Mouse (Mus musculus) liver, embryonic 14.5 days (tissue): ENCODE data around the gene Socs3. TPM values are rescaled to one million over a fixed set of nuclear protein-coding genes. Genes with fewer than 3 reads are reported as not detected.

Experiments
- ATAC-seq: fragments of 200-750 bp; cut with Nextera tagmentation; 2 replicates; pipeline ENCODE4 v1.8.0; 2017; ENCODE audit warnings: moderate number of reproducible peaks, mild to moderate bottlenecking, moderate library complexity; ENCODE audit not compliant: insufficient read depth
- DNase-seq, 3 experiments: peaks; one replicate each; pipeline ENCODE4 v3.0.0-alpha.2; 2012 to 2013; ENCODE audit warnings: low read depth in 3 of 3, low spot score in 3 of 3
- H3K27ac ChIP-seq: fragments of 300-500 bp; sonication (generic); 2 replicates; pipeline ENCODE4 v1.5.1; 2014; ENCODE audit warnings: moderate library complexity, mild to moderate bottlenecking, control low read depth, inconsistent platforms
- H3K27me3 ChIP-seq: fragments of 300-500 bp; sonication (generic); 2 replicates; pipeline ENCODE4 v1.6.1; 2014; ENCODE audit warnings: mild to moderate bottlenecking, low read length, moderate library complexity; ENCODE audit not compliant: control insufficient read depth, insufficient read depth
- H3K36me3 ChIP-seq: fragments of 300-500 bp; sonication (generic); replicated peaks from 2 replicates; pipeline ENCODE4 v1.6.1; 2014; ENCODE audit warnings: low read depth; ENCODE audit not compliant: control insufficient read depth, insufficient read depth
- H3K4me1 ChIP-seq, 2 experiments: fragments of 200-500 bp in 1 of 2; fragments of 300-500 bp in 1 of 2; sonication (generic) in 1 of 2; replicated peaks; 2 replicates each; pipeline ENCODE4 v1.6.1; 2012 to 2014; ENCODE audit warnings: antibody characterized with exemption in 1 of 2, inconsistent platforms in 1 of 2, low read length in 1 of 2; ENCODE audit not compliant: control insufficient read depth in 2 of 2, insufficient read depth in 2 of 2
- H3K4me2 ChIP-seq: fragments of 300-500 bp; sonication (generic); 2 replicates; pipeline ENCODE4 v1.6.1; 2014; ENCODE audit warnings: low read depth, mild to moderate bottlenecking, control low read depth, moderate library complexity
- H3K4me3 ChIP-seq, 2 experiments: fragments of 200-500 bp in 1 of 2; fragments of 300-500 bp in 1 of 2; sonication (generic) in 1 of 2; 2 replicates each; pipeline ENCODE4 v1.5.1; 2012 to 2014; ENCODE audit warnings: low read depth in 2 of 2, low read length in 2 of 2, mild to moderate bottlenecking in 2 of 2, control low read depth in 1 of 2, inconsistent platforms in 1 of 2, moderate library complexity in 1 of 2; ENCODE audit not compliant: insufficient read depth in 1 of 2
- H3K9ac ChIP-seq: fragments of 300-500 bp; sonication (generic); replicated peaks from 2 replicates; pipeline ENCODE4 v1.6.1; 2014; ENCODE audit warnings: mild to moderate bottlenecking, control low read depth, moderate library complexity
- H3K9me3 ChIP-seq: fragments of 300-500 bp; sonication (generic); 2 replicates; pipeline ENCODE4 v1.6.1; 2016; ENCODE audit warnings: low read length, mixed read lengths; ENCODE audit not compliant: control insufficient read depth
- CTCF ChIP-seq: IDR thresholded peaks from 2 replicates; pipeline ENCODE4 v1.5.1; 2016; ENCODE audit warnings: antibody characterized with exemption, low read depth, control low read depth
- EP300 ChIP-seq: IDR thresholded peaks from 2 replicates; pipeline ENCODE4 v1.6.1; 2016; ENCODE audit warnings: antibody characterized with exemption, low read depth
- WGBS: fragments of 180-500 bp; shearing (Covaris S2); extraction: QIAGEN DNeasy Blood & Tissue Kit; methylation state at CpG from one replicate; pipeline ENCODE4 v1.1.7; 2014; ENCODE audit not compliant: insufficient replicate concordance; 5-methylcytosine and 5-hydroxymethylcytosine counted together
- polyA plus RNA-seq, 2 experiments: library from polyadenylated mRNA; depleted of rRNA in 1 of 2; stranded (reverse) in 1 of 2; unstranded in 1 of 2; fragments of >200 nt; fragmentation: Nextera tagmentation in 1 of 2; extraction: Ambion mirVana in 1 of 2; gene quantifications; 2 replicates each; pipeline versions ENCODE4 v1.2.1 to v1.2.3; 2012 to 2014

Gene Socs3
- polyA plus RNA-seq, 2 experiments = 2.7 to 7.0 TPM

DNA sequence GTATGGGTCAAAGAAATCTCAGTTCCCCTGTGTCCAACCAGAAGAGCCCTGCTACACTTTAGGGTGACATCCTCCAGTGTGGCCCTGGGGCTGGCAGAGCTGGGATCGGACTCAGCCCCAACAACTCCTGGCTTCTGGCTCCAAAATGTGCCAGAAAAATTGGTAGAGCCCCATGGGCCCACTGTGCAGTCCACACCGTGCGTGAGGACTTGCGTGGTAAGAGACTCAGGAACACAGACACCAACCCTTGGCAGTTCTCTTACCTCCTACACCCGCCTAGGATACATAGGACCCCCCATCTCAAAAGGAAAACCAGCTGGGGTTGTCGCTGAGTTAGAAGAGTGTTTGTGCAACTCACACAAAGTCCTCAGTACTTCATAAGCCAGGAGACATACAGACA, 29.0 kb downstream of the Socs3 start:
- Histone ChIP-seq H3K4me3 (no peak overlapping the region), H3K27me3 (no peaks in the 10 kb centered on the region; the same call in 1 of the 2 replicates), H3K27ac (no peak overlapping the region), H3K9ac (no peak overlapping the region), H3K9me3 (no peaks in the 10 kb centered on the region), H3K4me1 (peaks cover 0 to 9% of the 10 kb centered on the region in 2 experiments; a peak in 2 of 4 replicates), H3K4me2 (no peak overlapping the region), H3K36me3 (no peaks in the 10 kb centered on the region)
- ATAC-seq (no peak), DNase-seq (no peak)
- TF ChIP-seq EP300 = no peak
- no peak for TF ChIP-seq CTCF
- 75% methylated on average over 6 of the region's 6 CpGs for WGBS

DNA sequence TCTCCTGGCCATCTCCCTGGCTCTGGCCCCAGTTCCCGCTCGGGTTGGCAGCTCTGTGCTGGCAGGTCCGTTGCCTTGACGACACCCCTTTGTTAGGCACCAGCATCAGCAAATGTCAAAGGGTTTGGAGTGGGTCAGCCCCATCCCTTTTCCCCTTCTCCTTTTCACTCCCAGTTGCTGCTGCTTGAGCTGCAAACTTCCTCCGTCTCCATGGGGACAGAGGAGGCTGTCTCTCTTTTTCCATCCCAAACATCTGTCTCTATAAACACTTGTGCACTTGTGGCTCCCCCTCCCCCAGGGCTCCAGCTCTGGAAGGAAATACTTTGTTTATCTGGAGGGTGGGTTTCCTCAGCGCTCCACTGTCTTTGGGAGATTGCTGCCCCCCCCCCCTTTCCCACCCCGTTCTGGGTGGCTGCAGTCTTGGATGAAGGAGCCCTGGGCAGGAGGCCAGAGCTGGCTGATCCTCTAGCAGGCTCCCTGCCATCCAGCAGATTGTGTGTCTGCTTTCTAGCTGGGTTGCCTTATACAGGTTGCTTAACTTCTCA, 30.0 kb downstream of the Socs3 start:
- H3K27me3 ChIP-seq = no peaks in the 10 kb centered on the region; the same call in 1 of the 2 replicates
- H3K4me3 ChIP-seq = no peak overlapping the region
- peaks cover 0 to 13% of the 10 kb centered on the region in 2 experiments; a peak in 2 of 4 replicates for H3K4me1 ChIP-seq
- no peak overlapping the region for H3K4me2 ChIP-seq
- ATAC-seq (peak; percentile 31), DNase-seq (no peak)
- H3K36me3 ChIP-seq = no peaks in the 10 kb centered on the region
- TF ChIP-seq EP300 (no peak), CTCF (no peak)
- H3K27ac ChIP-seq = no peak overlapping the region
- no peaks in the 10 kb centered on the region for H3K9me3 ChIP-seq
- WGBS = 13% methylated on average over 7 of the region's 7 CpGs
- no peak overlapping the region for H3K9ac ChIP-seq

DNA sequence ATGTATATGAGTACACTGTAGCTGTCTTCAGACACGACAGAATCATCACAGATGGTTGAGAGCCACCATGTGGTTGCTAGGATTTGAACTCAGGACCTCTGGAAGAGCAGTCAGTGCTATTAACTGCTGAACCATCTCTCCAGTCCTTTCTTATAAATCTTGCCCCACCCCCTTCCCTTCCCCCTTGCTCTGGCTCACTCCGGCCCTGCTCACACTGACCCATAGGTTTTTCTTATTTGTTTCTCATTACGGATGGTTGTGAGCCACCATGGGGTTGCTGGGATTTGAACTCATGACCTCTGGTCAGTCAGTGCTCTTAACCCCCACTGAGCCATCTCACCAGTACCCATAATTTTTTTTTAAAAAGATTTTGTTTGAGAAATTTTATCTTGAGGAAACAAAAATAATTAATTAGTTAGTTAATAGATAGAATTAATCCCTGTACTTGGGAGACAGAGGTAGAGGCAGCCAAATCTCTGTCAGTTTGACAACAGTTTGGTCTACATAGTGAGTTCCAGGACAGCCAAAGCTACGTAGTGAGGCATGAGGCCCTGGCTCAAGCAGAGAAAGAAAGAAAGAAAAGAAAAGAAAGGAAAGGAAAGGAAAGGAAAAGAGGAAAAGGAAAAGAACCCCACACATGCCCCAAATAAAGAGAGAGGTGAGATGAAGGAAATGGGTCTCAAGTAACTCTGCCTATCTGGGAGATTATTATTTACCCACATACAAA, 30.7 kb downstream of the Socs3 start:
- Histone ChIP-seq H3K36me3 (no peaks in the 10 kb centered on the region), H3K27ac (no peak overlapping the region), H3K4me1 (peaks cover 0 to 14% of the 10 kb centered on the region in 2 experiments; a peak in 2 of 4 replicates), H3K4me2 (no peak overlapping the region), H3K9ac (no peak overlapping the region), H3K27me3 (no peaks in the 10 kb centered on the region; the same call in 1 of the 2 replicates), H3K9me3 (no peaks in the 10 kb centered on the region), H3K4me3 (no peak overlapping the region)
- WGBS = 53% methylated on average over 4 of the region's 4 CpGs
- no peak for DNase-seq
- ATAC-seq = no peak
- TF ChIP-seq CTCF = no peak

DNA sequence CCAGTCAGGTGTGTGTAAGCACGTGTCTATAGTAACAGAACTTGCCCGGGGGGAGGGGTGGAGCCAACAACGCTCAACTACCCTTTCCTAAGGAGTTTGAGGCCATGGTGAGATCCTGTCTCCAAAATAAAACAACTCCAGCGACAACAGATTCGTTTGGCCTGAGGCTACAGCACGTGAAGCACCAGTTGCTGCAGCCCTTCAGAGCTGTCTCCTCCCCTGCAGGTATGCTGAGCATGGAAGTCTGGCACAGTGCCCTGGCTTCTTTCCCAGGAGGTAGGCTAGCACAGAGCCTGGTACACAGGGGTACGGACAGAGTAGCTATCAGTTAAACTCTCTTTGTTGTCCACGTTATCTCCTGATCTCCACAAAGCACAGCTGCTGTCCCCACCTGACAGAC, 33.6 kb downstream of the Socs3 start:
- Histone ChIP-seq H3K4me3 (no peak overlapping the region), H3K27me3 (peaks cover 6% of the 10 kb centered on the region), H3K4me1 (peaks cover 0 to 18% of the 10 kb centered on the region in 2 experiments; a peak in 2 of 4 replicates), H3K9me3 (no peaks in the 10 kb centered on the region), H3K9ac (no peak overlapping the region), H3K36me3 (no peaks in the 10 kb centered on the region), H3K4me2 (no peak overlapping the region), H3K27ac (no peak overlapping the region)
- no peak for TF ChIP-seq EP300
- no peak for TF ChIP-seq CTCF
- DNase-seq (no peak), ATAC-seq (no peak)
- WGBS = 44% methylated on average over 8 of the region's 8 CpGs

DNA sequence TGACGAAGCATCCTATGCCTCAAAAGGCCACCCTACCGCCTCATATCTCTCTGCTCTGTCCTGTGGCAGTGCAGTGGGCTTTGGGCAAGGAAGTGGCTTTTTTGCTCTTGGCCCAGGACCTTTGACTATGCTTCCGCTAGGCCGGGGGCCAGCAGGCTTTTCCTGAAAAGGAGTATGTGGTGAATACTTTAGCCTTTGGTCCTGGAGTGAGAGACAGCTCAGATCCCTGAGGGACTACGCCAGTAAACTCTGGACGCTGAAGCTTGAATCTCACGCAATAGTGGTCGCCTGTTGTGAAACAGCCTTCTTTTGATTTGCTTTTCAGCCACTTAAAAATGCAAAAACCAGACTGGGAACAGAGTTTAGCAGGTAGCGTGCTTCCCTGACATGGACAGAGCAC, 34.2 kb downstream of the Socs3 start:
- peaks cover 12% of the 10 kb centered on the region for H3K27me3 ChIP-seq
- WGBS = 34% methylated on average over 9 of the region's 9 CpGs
- H3K9ac ChIP-seq = no peak overlapping the region
- DNase-seq (no peak), ATAC-seq (no peak)
- H3K4me2 ChIP-seq = no peak overlapping the region
- H3K4me1 ChIP-seq = peaks cover 0 to 18% of the 10 kb centered on the region in 2 experiments; a peak in 2 of 4 replicates
- H3K9me3 ChIP-seq = no peaks in the 10 kb centered on the region
- H3K4me3 ChIP-seq = no peak overlapping the region
- H3K27ac ChIP-seq = no peak overlapping the region
- TF ChIP-seq CTCF (no peak), EP300 (no peak)
- H3K36me3 ChIP-seq = no peaks in the 10 kb centered on the region
